Mouse (Mus musculus) heart, embryonic 15.5 days (tissue): ENCODE results near the gene Pax5. TPM values are rescaled to one million over a fixed set of nuclear protein-coding genes. Genes with fewer than 3 reads are reported as not detected.

Source experiments
- ATAC-seq: fragments of 200-750 bp; cut with Nextera tagmentation; replicated peaks from 2 replicates; pipeline ENCODE4 v1.8.0; 2017; ENCODE audit warnings: low read depth, moderate TSS enrichment; ENCODE audit not compliant: insufficient number of reproducible peaks, insufficient read depth, low FRiP score
- H3K27ac ChIP-seq: fragments of 300-500 bp; sonication (generic); 2 replicates; pipeline ENCODE4 v1.5.1; 2015; ENCODE audit warnings: mild to moderate bottlenecking, inconsistent platforms
- H3K27me3 ChIP-seq: fragments of 300-500 bp; sonication (generic); 2 replicates; pipeline ENCODE4 v1.6.1; 2015; ENCODE audit warnings: inconsistent platforms
- H3K36me3 ChIP-seq: fragments of 300-500 bp; sonication (generic); 2 replicates; pipeline ENCODE4 v1.6.1; 2015; ENCODE audit warnings: mild to moderate bottlenecking, inconsistent platforms
- H3K4me1 ChIP-seq: fragments of 300-500 bp; sonication (generic); replicated peaks from 2 replicates; pipeline ENCODE4 v1.6.1; 2015; ENCODE audit warnings: inconsistent platforms
- H3K4me2 ChIP-seq: fragments of 300-500 bp; sonication (generic); 2 replicates; pipeline ENCODE4 v1.6.1; 2015; ENCODE audit warnings: inconsistent platforms, mild to moderate bottlenecking, moderate library complexity
- H3K4me3 ChIP-seq: fragments of 300-500 bp; sonication (generic); 2 replicates; pipeline ENCODE4 v1.5.1; 2015; ENCODE audit warnings: mild to moderate bottlenecking, inconsistent platforms
- H3K9ac ChIP-seq: fragments of 300-500 bp; sonication (generic); 2 replicates; pipeline ENCODE4 v1.6.1; 2015; ENCODE audit warnings: mild to moderate bottlenecking, inconsistent platforms
- H3K9me3 ChIP-seq: fragments of 300-500 bp; sonication (generic); replicated peaks from 2 replicates; pipeline ENCODE4 v1.6.1; 2016; ENCODE audit warnings: inconsistent platforms
- WGBS: fragments of 180-500 bp; shearing (Covaris S2); methylation state at CpG from one replicate; pipeline ENCODE4 v1.1.7; 2015; ENCODE audit warnings: mixed read lengths; 5-methylcytosine and 5-hydroxymethylcytosine counted together
- polyA plus RNA-seq: library from polyadenylated mRNA; unstranded; fragments of >200 nt; fragmentation: Nextera tagmentation; extraction: Ambion mirVana; gene quantifications from 2 replicates; pipeline ENCODE4 v1.2.1, GENCODE M21; 2015

The Pax5 gene
- polyA plus RNA-seq, 1 experiment from 2014 or later, result not detected

DNA sequence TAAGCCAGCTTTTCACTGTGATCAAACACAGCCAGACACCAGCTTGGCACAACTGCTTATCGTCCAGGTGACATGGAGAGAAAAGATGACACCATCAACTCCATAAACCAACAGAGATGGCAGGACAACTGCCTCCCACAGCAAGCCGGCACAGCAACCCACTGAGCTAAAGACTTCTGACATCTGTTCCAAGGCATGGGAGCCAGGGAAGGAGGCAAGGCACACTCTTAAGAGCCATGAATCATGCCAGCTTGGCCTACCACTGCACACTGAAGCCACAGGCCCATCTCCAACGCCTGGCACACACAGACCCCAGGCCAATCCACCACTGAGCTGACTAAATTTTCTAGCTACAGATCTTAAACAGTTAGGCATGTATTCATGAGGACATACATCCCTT is 32.3 kb downstream of the Pax5 start:
- Histone ChIP-seq H3K9ac (no peak overlapping the region), H3K36me3 (no peaks in the 10 kb centered on the region), H3K9me3 (no peaks in the 10 kb centered on the region), H3K4me1 (no peaks in the 10 kb centered on the region), H3K4me3 (no peak overlapping the region), H3K27ac (no peak overlapping the region), H3K27me3 (peaks cover 21% of the 10 kb centered on the region), H3K4me2 (no peak overlapping the region)
- 71% methylated on average over 3 of the region's 3 CpGs for WGBS
- no peak for ATAC-seq

DNA sequence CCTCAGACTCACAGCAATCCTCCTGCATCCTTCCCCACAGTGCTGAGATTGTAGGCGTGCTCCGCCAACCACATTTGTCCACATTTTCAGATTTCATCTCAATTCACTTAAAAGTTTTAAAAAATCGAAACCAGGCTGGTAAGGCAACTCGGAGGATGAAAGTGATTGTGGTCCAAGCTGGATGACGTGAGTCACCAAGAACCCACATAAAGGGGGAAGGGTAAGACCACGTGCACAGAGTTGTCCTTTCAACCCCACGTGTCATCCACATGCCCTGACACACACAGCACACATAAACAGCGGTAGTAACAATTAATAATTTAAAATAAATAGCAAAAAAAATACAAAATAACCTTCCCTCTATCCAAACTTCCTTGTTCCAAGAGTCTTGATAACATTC is 35.3 kb downstream of the Pax5 start:
- no peaks in the 10 kb centered on the region for H3K36me3 ChIP-seq
- H3K4me3 ChIP-seq, result no peak overlapping the region
- no peak for ATAC-seq
- H3K27me3 ChIP-seq, result peaks cover 27% of the 10 kb centered on the region
- H3K4me1 ChIP-seq, result 0 out of 2 replicates have a peak, but pooled peaks cover 2% of the 10 kb centered on the region
- no peak overlapping the region for H3K4me2 ChIP-seq
- H3K27ac ChIP-seq, result no peak overlapping the region
- no peaks in the 10 kb centered on the region for H3K9me3 ChIP-seq
- no peak overlapping the region for H3K9ac ChIP-seq
- 72% methylated on average over 8 of the region's 8 CpGs for WGBS

DNA sequence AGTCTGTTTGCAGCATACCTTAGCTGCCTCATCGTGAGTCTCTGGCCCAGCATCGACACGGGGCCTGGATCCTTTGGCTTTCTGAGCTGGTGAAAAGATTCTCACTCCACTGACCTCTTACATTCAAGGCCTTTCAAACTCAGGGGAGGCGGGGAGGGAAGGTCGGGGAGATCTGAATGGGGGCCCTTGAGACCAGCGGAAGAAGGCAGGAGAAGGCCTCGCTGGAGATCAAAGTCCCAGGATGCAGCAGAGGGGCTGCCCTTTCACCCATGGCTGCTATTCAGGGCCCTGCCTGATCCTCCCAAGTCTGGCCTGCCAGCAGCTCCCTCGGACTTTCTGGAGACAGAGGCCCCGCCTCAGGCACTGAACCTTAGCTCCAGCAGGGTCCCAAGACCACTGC is 36.6 kb downstream of the Pax5 start:
- H3K27me3 ChIP-seq, result peaks cover 19% of the 10 kb centered on the region
- no peak overlapping the region for H3K27ac ChIP-seq
- no peak overlapping the region for H3K4me2 ChIP-seq
- no peaks in the 10 kb centered on the region for H3K9me3 ChIP-seq
- no peak overlapping the region for H3K4me3 ChIP-seq
- ATAC-seq, result no peak
- 49% methylated on average over 9 of the region's 9 CpGs for WGBS
- 0 out of 2 replicates have a peak, but pooled peaks cover 2% of the 10 kb centered on the region for H3K4me1 ChIP-seq
- no peaks in the 10 kb centered on the region for H3K36me3 ChIP-seq
- H3K9ac ChIP-seq, result no peak overlapping the region

DNA sequence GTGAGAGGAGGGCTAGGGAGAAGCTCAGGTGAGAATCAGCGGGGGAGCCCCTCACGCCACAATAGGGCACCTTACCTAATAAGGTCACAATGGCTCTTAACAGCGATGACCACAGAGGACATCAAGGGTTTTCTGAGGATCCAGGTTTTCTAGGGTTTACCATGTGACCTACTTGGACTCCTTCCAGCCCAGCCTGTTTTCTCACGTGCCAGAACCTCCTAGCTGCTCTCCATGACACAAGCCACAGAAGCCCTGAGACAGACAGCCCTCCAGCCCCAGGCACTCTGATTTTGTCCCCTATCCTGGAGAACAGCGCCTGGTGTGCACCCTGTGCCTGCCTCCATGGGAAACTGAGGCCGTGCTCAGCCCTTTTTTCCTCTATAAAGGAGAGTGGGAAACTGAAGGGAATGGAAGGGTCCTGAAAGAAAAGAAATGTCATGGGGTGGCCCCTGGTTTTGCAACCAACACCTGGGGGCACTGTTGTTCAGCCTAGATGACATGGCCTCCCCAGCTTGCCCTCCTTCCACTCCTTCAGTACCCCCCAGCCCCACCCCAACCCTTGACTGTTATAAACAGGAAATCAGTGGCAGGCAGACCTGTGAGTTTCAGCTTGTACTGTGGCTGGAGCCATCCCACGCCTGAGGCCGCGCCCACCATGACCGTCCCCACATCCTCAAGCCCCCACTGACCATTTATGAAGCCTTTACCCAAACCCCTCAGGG is 37.9 kb downstream of the Pax5 start:
- no peak overlapping the region for H3K27ac ChIP-seq
- no peak for ATAC-seq
- WGBS, result 46% methylated on average over 10 of the region's 10 CpGs
- 0 out of 2 replicates have a peak, but pooled peaks cover 2% of the 10 kb centered on the region for H3K4me1 ChIP-seq
- no peaks in the 10 kb centered on the region for H3K36me3 ChIP-seq
- no peak overlapping the region for H3K4me3 ChIP-seq
- H3K9ac ChIP-seq, result no peak overlapping the region
- no peak overlapping the region for H3K4me2 ChIP-seq
- H3K27me3 ChIP-seq, result peaks cover 20% of the 10 kb centered on the region
- no peaks in the 10 kb centered on the region for H3K9me3 ChIP-seq

DNA sequence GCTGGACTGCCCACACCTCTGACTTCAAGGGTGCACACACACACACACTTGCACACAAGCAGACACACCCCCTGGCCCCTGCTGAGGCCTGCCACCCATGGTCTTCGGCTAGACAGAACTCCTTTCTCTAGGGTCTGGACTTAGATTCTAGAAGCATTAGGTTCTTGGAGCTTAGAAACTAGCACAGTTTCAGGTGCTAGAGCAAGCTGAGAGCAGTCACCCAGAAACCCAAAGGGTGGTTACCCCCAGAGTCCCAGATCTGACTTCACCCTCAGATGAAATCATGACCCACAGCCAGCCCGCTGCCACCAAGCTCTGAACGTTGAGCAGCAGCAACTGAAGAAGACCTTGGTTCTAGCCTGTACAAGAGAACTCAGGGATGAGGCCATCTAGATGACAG is 38.8 kb downstream of the Pax5 start:
- 0 out of 2 replicates have a peak, but pooled peaks cover 2% of the 10 kb centered on the region for H3K4me1 ChIP-seq
- no peak overlapping the region for H3K4me2 ChIP-seq
- peaks cover 21% of the 10 kb centered on the region for H3K27me3 ChIP-seq
- no peak for ATAC-seq
- H3K4me3 ChIP-seq, result no peak overlapping the region
- H3K36me3 ChIP-seq, result no peaks in the 10 kb centered on the region
- 74% methylated on average over 3 of the region's 3 CpGs for WGBS
- no peak overlapping the region for H3K9ac ChIP-seq
- H3K9me3 ChIP-seq, result no peaks in the 10 kb centered on the region
- no peak overlapping the region for H3K27ac ChIP-seq

DNA sequence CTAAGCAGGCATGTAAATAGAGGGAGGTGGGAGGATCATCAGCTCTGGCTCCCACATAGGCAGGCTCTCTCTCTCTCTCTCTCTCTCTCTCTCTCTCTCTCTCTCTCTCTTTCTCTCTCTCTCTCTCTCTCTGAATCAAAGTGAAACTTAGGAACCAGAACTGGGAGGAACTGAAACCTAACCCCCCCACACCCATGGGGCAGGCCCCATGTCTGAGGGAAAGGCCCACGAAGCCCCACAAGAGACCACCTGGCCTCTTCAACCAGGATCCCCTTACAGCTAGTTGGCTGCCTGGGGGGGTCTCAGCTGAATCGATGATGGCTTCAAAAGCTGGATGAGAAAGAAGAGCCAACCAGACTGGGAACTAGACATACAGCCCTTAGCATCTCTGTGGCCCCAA is 39.3 kb downstream of the Pax5 start:
- ATAC-seq, result no peak
- Histone ChIP-seq H3K4me2 (no peak overlapping the region), H3K9ac (no peak overlapping the region), H3K27me3 (peaks cover 23% of the 10 kb centered on the region), H3K4me1 (0 out of 2 replicates have a peak, but pooled peaks cover 2% of the 10 kb centered on the region), H3K4me3 (no peak overlapping the region), H3K36me3 (no peaks in the 10 kb centered on the region), H3K9me3 (no peaks in the 10 kb centered on the region), H3K27ac (no peak overlapping the region)
- WGBS, result 61% methylated on average over 2 of the region's 2 CpGs

DNA sequence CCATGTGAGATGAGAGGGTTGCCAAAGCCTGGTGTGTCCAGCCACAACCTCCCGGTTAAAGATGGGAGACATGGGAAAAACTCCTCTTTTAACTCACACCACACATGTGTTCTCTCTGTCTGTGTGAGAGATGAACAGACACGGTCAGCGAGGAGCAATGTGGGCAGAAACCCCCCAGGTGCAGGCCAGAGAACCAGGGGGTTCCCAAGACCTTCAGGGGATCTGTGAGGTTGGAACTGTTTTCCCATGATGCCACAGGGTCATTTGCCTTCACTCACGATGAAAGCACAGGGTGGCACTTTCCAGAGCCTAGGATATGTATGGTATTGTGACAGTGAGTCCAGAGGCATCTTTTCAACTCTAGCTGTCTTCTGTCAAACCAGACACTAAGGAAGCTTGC is 39.9 kb downstream of the Pax5 start:
- H3K4me2 ChIP-seq, result no peak overlapping the region
- H3K4me3 ChIP-seq, result no peak overlapping the region
- H3K9ac ChIP-seq, result no peak overlapping the region

DNA sequence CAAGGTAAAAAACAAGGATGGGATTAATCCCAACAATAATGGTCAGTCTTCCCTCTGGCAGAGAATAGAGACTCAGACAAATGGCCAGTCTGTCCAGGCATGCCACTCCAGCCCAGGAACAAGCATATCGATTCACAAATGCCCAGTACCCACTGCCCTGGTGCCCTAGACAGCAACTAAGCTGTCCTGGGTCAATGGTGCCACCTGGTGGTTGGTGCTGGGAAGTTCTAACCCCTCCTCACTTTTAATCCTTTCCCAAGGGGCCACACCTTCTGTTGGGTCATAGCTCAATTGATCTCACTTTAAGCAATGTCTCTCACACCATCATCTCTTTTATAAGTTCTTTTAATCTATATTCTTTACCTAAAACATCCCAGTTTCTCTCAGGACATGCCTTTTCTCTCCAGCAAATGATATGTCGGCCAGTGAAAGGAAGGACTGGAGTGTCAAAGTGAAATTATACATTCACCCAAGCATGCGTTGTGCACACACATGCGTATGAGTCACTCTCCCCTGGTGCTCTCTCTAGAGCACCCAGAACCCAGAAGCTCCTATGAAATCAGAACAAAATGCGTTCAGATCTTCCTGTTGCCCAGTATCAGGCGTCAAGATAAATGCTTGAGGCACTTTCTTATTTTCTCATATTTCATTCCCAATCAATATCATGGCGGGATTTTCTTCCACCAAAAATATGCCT is 40.7 kb downstream of the Pax5 start:
- H3K27ac ChIP-seq, result no peak overlapping the region
- no peaks in the 10 kb centered on the region for H3K36me3 ChIP-seq
- no peak overlapping the region for H3K4me2 ChIP-seq
- H3K9ac ChIP-seq, result no peak overlapping the region
- H3K4me1 ChIP-seq, result peaks cover 3% of the 10 kb centered on the region
- WGBS, result 81% methylated on average over 7 of the region's 7 CpGs
- H3K9me3 ChIP-seq, result no peaks in the 10 kb centered on the region
- H3K27me3 ChIP-seq, result peaks cover 37% of the 10 kb centered on the region
- ATAC-seq, result no peak
- no peak overlapping the region for H3K4me3 ChIP-seq

More for the DNA sequence above, 39.9 kb downstream of the Pax5 start:
- no peak for ATAC-seq
- 64% methylated on average over 4 of the region's 4 CpGs for WGBS
- Histone ChIP-seq H3K27ac (no peak overlapping the region), H3K9me3 (no peaks in the 10 kb centered on the region), H3K27me3 (peaks cover 30% of the 10 kb centered on the region), H3K4me1 (0 out of 2 replicates have a peak, but pooled peaks cover 2% of the 10 kb centered on the region), H3K36me3 (no peaks in the 10 kb centered on the region)

DNA sequence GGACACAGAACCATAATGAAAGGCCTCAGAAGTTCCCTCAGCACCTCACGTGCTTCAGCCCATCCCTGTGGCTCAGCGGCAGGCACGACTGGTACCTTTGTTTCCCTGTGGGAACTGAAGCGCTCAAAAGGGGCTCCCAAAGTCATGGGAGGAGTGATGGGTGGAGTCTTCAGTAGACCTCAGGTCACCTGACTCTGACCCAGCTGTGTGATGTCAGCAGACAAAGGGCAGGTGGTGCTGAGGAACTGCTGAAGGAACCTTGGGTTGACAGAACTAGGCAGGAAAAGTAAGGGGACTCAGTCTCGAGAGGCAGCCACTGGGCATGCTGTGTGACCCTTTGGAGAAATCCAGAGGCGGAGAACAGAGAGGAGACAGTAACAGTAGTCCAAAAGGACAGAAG is 41.7 kb downstream of the Pax5 start:
- Histone ChIP-seq H3K27me3 (peaks cover 48% of the 10 kb centered on the region), H3K4me1 (peaks cover 12% of the 10 kb centered on the region), H3K9ac (no peak overlapping the region), H3K4me3 (no peak overlapping the region), H3K9me3 (no peaks in the 10 kb centered on the region), H3K4me2 (no peak overlapping the region), H3K27ac (no peak overlapping the region), H3K36me3 (no peaks in the 10 kb centered on the region)
- WGBS, result 74% methylated on average over 6 of the region's 6 CpGs
- no peak for ATAC-seq

DNA sequence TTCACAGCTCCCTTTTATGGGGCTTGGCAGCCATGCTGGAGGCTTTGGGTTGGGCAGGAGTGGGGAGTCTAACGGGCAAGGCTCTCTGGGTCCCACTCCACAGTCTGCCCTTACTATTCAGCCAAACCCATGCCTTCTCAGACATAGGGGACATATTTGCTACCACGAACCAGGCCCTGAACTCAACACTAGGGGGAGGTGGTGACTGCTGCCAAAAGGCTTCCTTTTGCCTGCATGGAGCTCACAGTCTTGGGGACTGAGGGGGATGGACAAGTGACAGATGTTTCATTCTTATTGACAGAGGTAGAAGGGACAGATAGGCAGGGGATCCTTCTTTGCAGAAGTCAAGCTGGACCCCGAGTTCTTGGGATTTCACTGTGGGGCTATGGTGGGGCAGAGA is 42.1 kb downstream of the Pax5 start:
- WGBS, result 50% methylated on average over 3 of the region's 3 CpGs
- Histone ChIP-seq H3K4me3 (no peak overlapping the region), H3K27me3 (peaks cover 51% of the 10 kb centered on the region)

DNA sequence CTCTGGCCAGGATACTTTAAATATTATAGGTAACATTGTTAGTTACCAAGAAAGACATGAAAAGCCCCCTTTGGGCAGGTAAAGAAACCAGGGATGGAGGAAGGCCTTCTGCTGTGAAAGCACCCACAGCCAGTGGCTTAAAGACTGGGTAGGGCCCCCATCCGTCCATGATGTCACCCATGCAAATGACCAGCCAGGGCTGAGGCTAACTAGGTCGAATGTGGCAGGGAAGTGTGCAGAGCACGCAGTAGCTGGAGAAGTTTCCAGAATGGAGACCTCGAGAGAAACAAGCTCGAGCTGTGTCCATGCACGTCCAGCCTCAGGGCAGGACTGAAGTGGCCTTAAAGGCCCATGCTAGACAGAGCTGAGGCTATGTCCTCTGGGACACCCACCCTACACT is 42.9 kb downstream of the Pax5 start:
- WGBS, result 68% methylated on average over 6 of the region's 6 CpGs
- Histone ChIP-seq H3K4me3 (no peak overlapping the region), H3K4me1 (peaks cover 14% of the 10 kb centered on the region), H3K27me3 (peaks cover 55% of the 10 kb centered on the region), H3K36me3 (no peaks in the 10 kb centered on the region), H3K9me3 (no peaks in the 10 kb centered on the region), H3K27ac (no peak overlapping the region), H3K4me2 (no peak overlapping the region), H3K9ac (no peak overlapping the region)
- ATAC-seq, result no peak

More for the DNA sequence above, 42.1 kb downstream of the Pax5 start:
- no peaks in the 10 kb centered on the region for H3K9me3 ChIP-seq
- no peak overlapping the region for H3K4me2 ChIP-seq
- H3K36me3 ChIP-seq, result no peaks in the 10 kb centered on the region
- peaks cover 15% of the 10 kb centered on the region for H3K4me1 ChIP-seq
- no peak overlapping the region for H3K27ac ChIP-seq
- H3K9ac ChIP-seq, result no peak overlapping the region
- no peak for ATAC-seq

DNA sequence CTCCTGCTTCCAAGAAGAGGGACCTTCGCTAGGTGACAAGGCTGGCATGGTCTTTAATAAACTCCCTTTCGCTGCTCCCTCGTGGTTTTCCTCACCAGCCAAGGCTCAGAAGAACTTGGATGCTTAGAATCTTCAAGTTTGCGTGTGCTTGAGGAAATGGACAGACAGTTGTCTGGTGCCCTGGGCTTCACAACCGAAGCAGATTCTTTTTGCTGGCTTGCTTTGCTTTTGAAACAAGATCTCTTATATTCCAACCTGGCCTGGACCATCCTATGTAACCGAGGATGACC is 45.6 kb downstream of the Pax5 start:
- no peaks in the 10 kb centered on the region for H3K36me3 ChIP-seq
- ATAC-seq, result no peak
- no peaks in the 10 kb centered on the region for H3K9me3 ChIP-seq
- H3K27me3 ChIP-seq, result peaks cover 74% of the 10 kb centered on the region
- peak overlapping the region; percentile 56 for H3K4me3 ChIP-seq
- peaks cover 13% of the 10 kb centered on the region for H3K4me1 ChIP-seq
- H3K9ac ChIP-seq, result peak overlapping the region; percentile 43
- H3K4me2 ChIP-seq, result peak overlapping the region; percentile 93
- whole genome bisulfite sequencing, result 26% methylated on average over 6 of the region's 6 CpGs
- H3K27ac ChIP-seq, result no peak overlapping the region
